21 mouse cellular contexts compared by ENCODE assay signal in the genomic region with DNA sequence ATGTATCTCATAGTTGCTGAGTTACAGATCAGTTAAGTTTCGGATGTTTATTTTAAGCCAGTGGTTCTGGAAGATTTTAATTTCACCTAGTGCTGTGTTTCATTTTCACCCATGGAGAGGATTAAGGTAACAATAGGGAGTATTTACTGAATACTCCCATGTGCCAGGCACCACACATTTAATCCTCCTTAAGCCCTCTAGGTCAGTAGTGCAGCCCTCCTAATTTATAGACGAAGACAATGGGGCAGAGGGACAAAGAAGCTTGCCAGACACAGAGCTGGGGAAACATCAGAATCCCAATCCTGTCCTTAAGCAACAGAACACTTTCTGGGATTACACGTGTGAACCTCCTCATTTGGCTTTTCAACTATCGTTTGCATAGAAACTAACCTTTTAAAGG. TPM values are rescaled to one million over a fixed set of nuclear protein-coding genes. Genes with fewer than 3 reads are reported as not detected.
DNase-seq lines count a peak whose midpoint lies in the region; ATAC-seq lines count a peak whose summit lies in the region.
"Had no signal": no experiment of that assay in that cellular context is flagged by ENCODE, and none has a peak within 500 bp of the region (broad histone marks: within the 10 kb centered on the region; RNA-seq: fewer than 3 reads in every experiment).

No protein-coding gene starts in this region.

- no peak for ATAC-seq in midbrain, embryonic 11.5 days (ENCODE audit: low FRiP score)
- ATAC-seq in midbrain, embryonic 16.5 days = no peak
- ATAC-seq: activated CD4-positive, CD25-positive, alpha-beta regulatory T cell, adult 4 months; forebrain, embryonic 15.5 days; intestine, postnatal 0 days had no signal

- no peak overlapping the region for H3K4me2 ChIP-seq in midbrain, embryonic 11.5 days
- no peak overlapping the region for H3K4me2 ChIP-seq in midbrain, embryonic 16.5 days (ENCODE audit: low read length)
- H3K4me2 ChIP-seq: embryonic facial prominence, embryonic 15.5 days; forebrain, embryonic 15.5 days; heart, embryonic 11.5 days; hindbrain, embryonic 12.5 days; hindbrain, embryonic 15.5 days had no signal

- peaks cover 3% of the 10 kb centered on the region; the same call in 1 of the 2 replicates for H3K4me1 ChIP-seq in midbrain, embryonic 11.5 days (ENCODE audit: control insufficient read depth, insufficient read depth, low read length)
- H3K4me1 ChIP-seq in midbrain, embryonic 16.5 days (ENCODE audit: control insufficient read depth, insufficient read depth, low read length) = no peaks in the 10 kb centered on the region
- H3K4me1 ChIP-seq: embryonic facial prominence, embryonic 15.5 days; hindbrain, embryonic 12.5 days; hindbrain, embryonic 15.5 days had no signal

- no peak overlapping the region for H3K9ac ChIP-seq in midbrain, embryonic 11.5 days (ENCODE audit: low read length)
- no peak overlapping the region for H3K9ac ChIP-seq in midbrain, embryonic 16.5 days (ENCODE audit: low read depth, low read length)
- H3K9ac ChIP-seq: embryonic facial prominence, embryonic 15.5 days; forebrain, embryonic 15.5 days; hindbrain, embryonic 12.5 days; hindbrain, embryonic 15.5 days had no signal

- no peak overlapping the region for H3K4me3 ChIP-seq in midbrain, embryonic 11.5 days (ENCODE audit: low read depth, low read length)
- H3K4me3 ChIP-seq in midbrain, embryonic 16.5 days (ENCODE audit: low read depth, low read length) = no peak overlapping the region
- H3K4me3 ChIP-seq: embryonic facial prominence, embryonic 15.5 days; forebrain, embryonic 15.5 days; hindbrain, embryonic 12.5 days; hindbrain, embryonic 15.5 days had no signal

- H3K27ac ChIP-seq in midbrain, embryonic 11.5 days (ENCODE audit: low read depth, low read length) = no peak overlapping the region
- no peak overlapping the region for H3K27ac ChIP-seq in midbrain, embryonic 16.5 days (ENCODE audit: low read length)
- H3K27ac ChIP-seq: embryonic facial prominence, embryonic 15.5 days; forebrain, embryonic 15.5 days; hindbrain, embryonic 12.5 days; hindbrain, embryonic 15.5 days had no signal

- H3K9me3 ChIP-seq in midbrain, embryonic 11.5 days (ENCODE audit: control insufficient read depth, low read length) = no peaks in the 10 kb centered on the region
- no peaks in the 10 kb centered on the region for H3K9me3 ChIP-seq in midbrain, embryonic 16.5 days (replicated peaks; ENCODE audit: control insufficient read depth, low read length, poor library complexity, severe bottlenecking)
- H3K9me3 ChIP-seq: embryonic facial prominence, embryonic 15.5 days; forebrain, embryonic 15.5 days; hindbrain, embryonic 12.5 days; hindbrain, embryonic 15.5 days had no signal

- no peaks in the 10 kb centered on the region for H3K27me3 ChIP-seq in midbrain, embryonic 11.5 days (ENCODE audit: control insufficient read depth, insufficient read depth, low read length)
- H3K27me3 ChIP-seq in midbrain, embryonic 16.5 days (ENCODE audit: control insufficient read depth, insufficient read depth, low read depth, low read length) = no peaks in the 10 kb centered on the region
- H3K27me3 ChIP-seq: embryonic facial prominence, embryonic 15.5 days; forebrain, embryonic 15.5 days; hindbrain, embryonic 12.5 days; hindbrain, embryonic 15.5 days had no signal

- no peaks in the 10 kb centered on the region for H3K36me3 ChIP-seq in midbrain, embryonic 11.5 days (ENCODE audit: control insufficient read depth, insufficient read depth, low read length)
- H3K36me3 ChIP-seq in midbrain, embryonic 16.5 days (ENCODE audit: control insufficient read depth, insufficient read depth, low read length) = no peaks in the 10 kb centered on the region
- H3K36me3 ChIP-seq: embryonic facial prominence, embryonic 15.5 days; forebrain, embryonic 15.5 days; hindbrain, embryonic 12.5 days; hindbrain, embryonic 15.5 days had no signal

- DNase-seq in embryo, embryonic 10.5 days (ENCODE audit: low spot score) = peak; percentile 25
- no peak for DNase-seq in embryo, embryonic 10 days (ENCODE audit: low spot score)
- peak; percentile 86 for DNase-seq in midbrain, embryonic 11.5 days (ENCODE audit: low spot score, missing footprints)
- peak; percentile 55 for DNase-seq in retina, postnatal 1 day
- DNase-seq in adrenal gland, adult 8-10 months = no peak
- DNase-seq: adrenal gland, postnatal 14 days; cerebellum, adult 11-12 months; cerebellum, adult 8-10 months; cerebellum, postnatal 10 days; cerebellum, postnatal 36 days; embryo, embryonic 11 days; gastrocnemius, postnatal 10 days; gastrocnemius, postnatal 36 days had no signal

- WGBS in midbrain, embryonic 11.5 days = 11% methylated on average over 4 of the region's 4 CpGs
- 10% methylated on average over 4 of the region's 4 CpGs for WGBS in midbrain, embryonic 16.5 days

RNA-seq across cellular contexts. Expression of a gene that starts 4.8 kb away (rescaled TPM):
- polyA plus RNA-seq in midbrain, embryonic 11.5 days (2014; fragmentation: Nextera tagmentation; extraction: Ambion mirVana) = 36.0 and 36.8 TPM in 2 replicates
- polyA plus RNA-seq in midbrain, embryonic 16.5 days (2015; fragmentation: Nextera tagmentation; extraction: Ambion mirVana) = 29.1 and 30.6 TPM in 2 replicates
- total RNA-seq in adrenal gland, adult 8-10 months (2022) = 10 to 100 TPM; 29.2 to 38.6 (median 34.6) TPM

RNA-seq across cellular contexts. Expression of a gene that starts 28.6 kb away (rescaled TPM):
- 3.7 and 5.4 TPM in 2 replicates for polyA plus RNA-seq in midbrain, embryonic 11.5 days (2014; fragmentation: Nextera tagmentation; extraction: Ambion mirVana)
- polyA plus RNA-seq in midbrain, embryonic 16.5 days (2015; fragmentation: Nextera tagmentation; extraction: Ambion mirVana) = 4.2 and 6.4 TPM in 2 replicates
- total RNA-seq in adrenal gland, adult 8-10 months (2022) = 1 to 10 TPM; 3.3 to 7.2 (median 5.0) TPM
- polyA plus RNA-seq: activated CD4-positive, CD25-positive, alpha-beta regulatory T cell, adult 4 months had no signal

RNA-seq across cellular contexts. Expression of a gene that starts 38.6 kb away (rescaled TPM):
- polyA plus RNA-seq in midbrain, embryonic 11.5 days (2014; fragmentation: Nextera tagmentation; extraction: Ambion mirVana) = 0.18 and 0.22 TPM in 2 replicates
- polyA plus RNA-seq in midbrain, embryonic 16.5 days (2015; fragmentation: Nextera tagmentation; extraction: Ambion mirVana) = 0.85 and 0.95 TPM in 2 replicates
- 1 to 10 TPM in 3 of 4 experiments, under 1 TPM in 1; 0.49 to 2.6 (median 1.1) TPM for total RNA-seq in adrenal gland, adult 8-10 months (2022)
- polyA plus RNA-seq: intestine, postnatal 0 days had no signal

RNA-seq across cellular contexts. Expression of a gene that starts 41.4 kb away (rescaled TPM):
- polyA plus RNA-seq in midbrain, embryonic 11.5 days (2014; fragmentation: Nextera tagmentation; extraction: Ambion mirVana) = 7.1 and 9.3 TPM in 2 replicates
- 20.1 and 22.5 TPM in 2 replicates for polyA plus RNA-seq in midbrain, embryonic 16.5 days (2015; fragmentation: Nextera tagmentation; extraction: Ambion mirVana)
- 1 to 10 TPM; 1.5 to 3.3 (median 2.0) TPM for total RNA-seq in adrenal gland, adult 8-10 months (2022)

RNA-seq across cellular contexts. Expression of a gene that starts 49.7 kb away (rescaled TPM):
- 880 and 964 TPM in 2 replicates for polyA plus RNA-seq in midbrain, embryonic 11.5 days (2014; fragmentation: Nextera tagmentation; extraction: Ambion mirVana)
- 602 and 639 TPM in 2 replicates for polyA plus RNA-seq in midbrain, embryonic 16.5 days (2015; fragmentation: Nextera tagmentation; extraction: Ambion mirVana)
- 1,000 to 10,000 TPM in 1 of 4 experiments, 100 to 1,000 TPM in 3; 716 to 1,044 (median 882) TPM for total RNA-seq in adrenal gland, adult 8-10 months (2022)

Comparison
In these comparisons a context has a peak if more than half of its experiments do, and no peak if none do; other contexts are left out.
1. DNase-seq: peak in embryo, embryonic 10.5 days (single experiment), midbrain, embryonic 11.5 days (single experiment) and retina, postnatal 1 day (single experiment); none in embryo, embryonic 10 days (single experiment) and adrenal gland, adult 8-10 months (single experiment).